Mouse (Mus musculus) kidney, adult 2 months (tissue): ENCODE measurements at regions not wholly inside any gene's neighbourhood (a gene's known extent, or its start where the extent isn't known, plus 50 kb on each side); places are given as distances from the start of the nearest gene placed in this dataset.
"Not testable (repeated sequence)": the region's sequence is repeated elsewhere in the genome, so short reads cannot be mapped to it uniquely, and the experiment has no call there.

Experiments used
- DNase-seq: peaks from one replicate; pipeline ENCODE4 v3.0.0; 2021
- H3K27ac ChIP-seq: fragments of 200-500 bp; 2 replicates; pipeline ENCODE4 v1.5.1; 2012; ENCODE audit warnings: low read depth, low read length, control low read depth, inconsistent platforms; ENCODE audit not compliant: insufficient read depth
- H3K27me3 ChIP-seq: fragments of 200-500 bp; replicated peaks from 2 replicates; pipeline ENCODE4 v1.6.1; 2012; ENCODE audit warnings: mild to moderate bottlenecking, moderate library complexity, low read length, inconsistent platforms; ENCODE audit not compliant: control insufficient read depth, insufficient read depth
- H3K36me3 ChIP-seq: fragments of 200-500 bp; 2 replicates; pipeline ENCODE4 v1.6.1; 2012; ENCODE audit warnings: mild to moderate bottlenecking, moderate library complexity, low read length, inconsistent platforms; ENCODE audit not compliant: control insufficient read depth, insufficient read depth
- H3K4me1 ChIP-seq: fragments of 200-500 bp; 2 replicates; pipeline ENCODE4 v1.6.1; 2011; ENCODE audit warnings: low read length; ENCODE audit not compliant: control insufficient read depth, insufficient read depth
- H3K4me3 ChIP-seq: fragments of 200-500 bp; 2 replicates; pipeline ENCODE4 v1.5.1; 2011; ENCODE audit warnings: mild to moderate bottlenecking, low read depth, low read length, control low read depth; ENCODE audit not compliant: insufficient read depth
- CTCF ChIP-seq: fragments of 200-500 bp; conservative IDR thresholded peaks from 2 replicates; pipeline ENCODE4 v1.5.1; 2011; ENCODE audit warnings: low read depth, mild to moderate bottlenecking, control low read depth, low read length, moderate library complexity, mixed read lengths; ENCODE audit not compliant: insufficient read depth, insufficient read length
- POLR2A ChIP-seq: fragments of 200-500 bp; IDR thresholded peaks from one replicate; pipeline ENCODE4 v1.6.1; 2011; ENCODE audit warnings: low read depth, low read length, control low read depth
- WGBS: fragments of 180-500 bp; shearing (Covaris S2); methylation state at CpG from one replicate; pipeline ENCODE4 v1.1.7; 2018; 5-methylcytosine and 5-hydroxymethylcytosine counted together

DNA sequence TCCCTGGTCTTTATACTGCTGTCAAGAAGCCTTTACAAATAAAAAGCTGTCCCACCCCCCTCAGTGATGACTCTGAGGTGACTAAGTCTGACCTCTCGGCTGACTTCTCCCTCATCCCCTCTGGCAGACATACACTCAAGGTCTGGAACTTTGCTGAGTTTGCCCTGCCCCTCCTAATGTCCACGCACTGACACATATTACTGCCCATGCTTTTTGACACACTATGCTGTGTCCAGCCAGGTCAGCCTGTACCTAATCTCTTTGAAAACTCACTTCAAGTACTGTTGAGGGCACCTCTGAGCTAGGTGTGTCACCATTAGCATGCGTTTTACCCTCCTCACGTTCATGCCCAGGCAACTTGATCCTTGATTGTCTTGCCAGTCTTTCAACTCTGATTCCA is 164.9 kb upstream of the Frmd6 start:
- Histone ChIP-seq H3K27ac (no peak overlapping the region), H3K4me3 (no peak overlapping the region), H3K36me3 (no peaks in the 10 kb centered on the region), H3K4me1 (no peaks in the 10 kb centered on the region), H3K27me3 (no peaks in the 10 kb centered on the region)
- TF ChIP-seq CTCF, result no peak
- no peak for TF ChIP-seq POLR2A
- WGBS, result 83% methylated on average over 4 of the region's 4 CpGs
- DNase-seq, result no peak

DNA sequence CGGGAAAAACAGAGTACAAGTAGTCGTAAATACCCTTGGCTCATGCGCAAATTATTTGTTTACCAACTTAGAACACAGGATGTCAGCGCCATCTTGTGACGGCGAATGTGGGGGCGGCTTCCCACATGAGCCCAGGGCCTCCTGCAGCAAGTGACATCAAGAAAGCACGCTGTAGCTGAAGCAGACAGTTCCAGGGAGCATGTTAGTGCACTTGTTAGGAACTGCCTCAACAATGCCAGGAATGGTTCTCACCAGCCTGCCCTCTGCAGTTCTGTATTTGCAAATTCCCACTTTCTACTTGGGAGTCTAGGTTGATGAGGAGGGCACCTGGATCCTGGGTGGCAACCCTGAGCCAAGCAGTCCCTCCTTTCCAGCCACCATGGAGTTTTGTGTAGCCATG is 157.2 kb upstream of the Frmd6 start:
- not testable (repeated sequence) for H3K36me3 ChIP-seq, H3K27ac ChIP-seq, H3K4me1 ChIP-seq, H3K27me3 ChIP-seq, H3K4me3 ChIP-seq, DNase-seq
- WGBS, result 97% methylated on average over 6 of the region's 8 CpGs

DNA sequence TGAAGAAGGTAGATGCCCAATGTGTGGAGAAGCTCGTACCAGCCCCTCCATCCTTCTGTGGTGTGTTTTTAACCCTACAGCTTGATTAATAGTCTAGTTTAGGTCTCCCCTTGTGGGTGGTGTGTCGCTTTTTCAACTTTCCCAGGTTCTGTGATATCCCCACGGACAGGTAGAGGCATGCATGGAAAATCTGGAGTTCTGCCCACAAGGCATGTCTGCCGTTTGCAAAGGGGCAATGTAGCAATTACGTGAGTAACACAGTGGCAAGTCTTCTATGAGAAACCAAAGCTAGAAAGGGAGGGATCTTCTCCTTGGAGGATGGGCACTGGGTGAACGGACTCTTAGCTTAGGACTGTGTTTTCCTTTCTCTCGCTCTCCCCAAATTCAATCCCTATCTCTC is 153.2 kb upstream of the Frmd6 start:
- no peak for TF ChIP-seq POLR2A
- no peak for DNase-seq
- WGBS, result 85% methylated on average over 7 of the region's 7 CpGs
- Histone ChIP-seq H3K27ac (no peak overlapping the region), H3K36me3 (no peaks in the 10 kb centered on the region), H3K27me3 (no peaks in the 10 kb centered on the region), H3K4me1 (no peaks in the 10 kb centered on the region), H3K4me3 (no peak overlapping the region)

DNA sequence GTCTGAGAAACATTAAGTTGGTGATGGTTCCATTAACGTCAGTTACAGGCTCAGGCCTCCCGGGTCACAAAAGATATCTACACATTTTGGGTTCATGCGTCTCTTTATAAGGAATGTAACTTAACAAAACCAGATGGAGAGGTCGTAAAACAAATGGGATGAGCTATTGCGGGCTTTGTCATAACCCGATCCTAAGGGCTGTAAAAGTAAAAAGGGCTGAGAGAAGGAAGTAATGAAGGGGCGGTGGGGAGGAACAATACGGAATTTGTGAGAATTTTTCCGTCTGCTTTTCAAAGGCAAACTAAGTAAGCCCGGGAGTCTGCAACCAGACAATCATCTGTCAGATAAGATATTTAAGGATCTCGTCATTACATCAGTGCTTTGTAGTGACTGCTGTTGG is 152.1 kb upstream of the Frmd6 start:
- no peaks in the 10 kb centered on the region for H3K4me1 ChIP-seq
- no peak for TF ChIP-seq POLR2A
- TF ChIP-seq CTCF, result no peak
- H3K27ac ChIP-seq, result no peak overlapping the region
- no peaks in the 10 kb centered on the region for H3K27me3 ChIP-seq
- H3K4me3 ChIP-seq, result no peak overlapping the region
- no peaks in the 10 kb centered on the region for H3K36me3 ChIP-seq
- WGBS, result 64% methylated on average over 11 of the region's 11 CpGs
- DNase-seq, result no peak

DNA sequence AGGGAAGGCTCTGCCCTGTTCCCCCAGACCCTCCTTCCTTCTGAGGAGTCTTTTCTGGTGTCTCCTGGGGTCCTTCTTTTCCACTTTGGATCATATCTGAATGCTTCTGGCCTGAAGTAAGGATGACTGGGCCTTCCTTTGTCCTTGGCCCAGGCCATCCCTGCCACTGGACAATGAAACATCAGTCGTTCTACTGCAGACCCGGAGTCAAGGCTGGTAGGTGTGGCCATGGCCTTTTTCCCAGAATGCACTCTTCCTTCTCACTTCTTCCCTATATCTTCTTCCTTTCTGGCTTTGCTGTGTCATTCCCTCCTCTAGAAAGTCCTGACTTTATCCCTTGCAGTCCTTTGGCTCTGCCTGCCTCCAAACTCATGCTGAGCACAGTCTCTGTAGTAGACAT is 151.2 kb upstream of the Frmd6 start:
- H3K27me3 ChIP-seq, result no peaks in the 10 kb centered on the region
- TF ChIP-seq POLR2A (no peak), CTCF (no peak)
- no peaks in the 10 kb centered on the region for H3K36me3 ChIP-seq
- 82% methylated on average over 2 of the region's 2 CpGs for WGBS
- no peak for DNase-seq
- H3K4me1 ChIP-seq, result no peaks in the 10 kb centered on the region
- H3K27ac ChIP-seq, result no peak overlapping the region
- no peak overlapping the region for H3K4me3 ChIP-seq

DNA sequence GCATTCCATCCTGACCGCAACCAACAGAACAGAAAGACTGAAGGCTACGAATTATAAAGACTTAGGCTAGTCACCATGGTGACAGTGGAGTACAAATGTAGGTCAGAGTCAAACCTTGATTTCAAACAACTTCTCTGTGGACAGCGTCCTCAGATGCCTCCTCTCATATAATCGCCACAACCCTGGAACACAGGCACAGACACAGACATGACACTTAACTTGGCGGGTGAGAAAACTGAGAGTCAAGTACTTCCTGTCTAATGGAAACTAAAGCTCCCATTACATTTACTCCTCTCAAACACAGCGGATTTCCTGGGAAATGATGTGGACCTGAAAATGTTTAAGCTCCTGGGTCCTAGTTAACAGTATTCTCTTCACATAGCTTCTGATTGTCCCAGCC is 149.5 kb upstream of the Frmd6 start:
- Histone ChIP-seq H3K27me3 (no peaks in the 10 kb centered on the region), H3K4me1 (no peaks in the 10 kb centered on the region), H3K36me3 (no peaks in the 10 kb centered on the region), H3K27ac (no peak overlapping the region), H3K4me3 (no peak overlapping the region)
- no peak for TF ChIP-seq CTCF
- TF ChIP-seq POLR2A, result no peak
- DNase-seq, result no peak
- 86% methylated on average over 6 of the region's 6 CpGs for WGBS

DNA sequence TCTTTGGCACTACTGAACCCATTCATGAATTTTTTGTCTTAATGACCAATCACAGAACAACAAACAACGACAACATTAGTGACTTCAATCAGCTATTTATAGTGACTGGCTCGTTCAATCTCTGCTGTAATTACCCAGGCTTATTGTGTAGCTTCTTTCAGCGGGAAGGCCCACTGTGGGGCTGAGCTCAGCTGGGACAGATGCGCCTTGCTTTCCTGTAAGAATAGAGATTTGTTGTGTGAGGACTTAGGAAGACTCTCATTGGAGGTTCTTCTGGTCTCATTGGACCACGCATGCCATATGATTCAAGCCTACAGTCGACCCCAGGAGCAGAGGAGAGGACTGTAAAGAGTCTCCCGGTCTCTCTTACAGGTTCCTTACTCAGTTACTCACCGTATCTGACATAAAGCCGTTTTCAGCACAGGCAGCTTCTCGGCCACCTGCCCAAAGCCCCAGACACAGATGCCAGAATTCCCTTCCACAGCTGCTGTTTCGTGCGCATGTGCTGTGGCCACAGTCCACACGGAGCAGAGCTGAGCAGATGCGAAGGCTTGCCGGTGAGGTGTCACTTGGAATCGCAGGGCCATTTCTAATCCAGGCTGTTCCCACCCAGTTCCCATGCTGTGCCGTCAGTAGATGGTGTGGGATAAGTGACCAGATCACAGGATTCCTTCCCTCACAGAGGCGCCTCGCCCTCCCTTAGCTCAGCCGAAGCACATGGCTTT is 145.5 kb upstream of the Frmd6 start:
- H3K27me3 ChIP-seq, result no peaks in the 10 kb centered on the region
- no peak for DNase-seq
- H3K4me1 ChIP-seq, result no peaks in the 10 kb centered on the region
- H3K36me3 ChIP-seq, result no peaks in the 10 kb centered on the region
- TF ChIP-seq CTCF, result no peak
- no peak for TF ChIP-seq POLR2A
- H3K27ac ChIP-seq, result no peak overlapping the region
- no peak overlapping the region for H3K4me3 ChIP-seq
- 80% methylated on average over 20 of the region's 20 CpGs for WGBS

DNA sequence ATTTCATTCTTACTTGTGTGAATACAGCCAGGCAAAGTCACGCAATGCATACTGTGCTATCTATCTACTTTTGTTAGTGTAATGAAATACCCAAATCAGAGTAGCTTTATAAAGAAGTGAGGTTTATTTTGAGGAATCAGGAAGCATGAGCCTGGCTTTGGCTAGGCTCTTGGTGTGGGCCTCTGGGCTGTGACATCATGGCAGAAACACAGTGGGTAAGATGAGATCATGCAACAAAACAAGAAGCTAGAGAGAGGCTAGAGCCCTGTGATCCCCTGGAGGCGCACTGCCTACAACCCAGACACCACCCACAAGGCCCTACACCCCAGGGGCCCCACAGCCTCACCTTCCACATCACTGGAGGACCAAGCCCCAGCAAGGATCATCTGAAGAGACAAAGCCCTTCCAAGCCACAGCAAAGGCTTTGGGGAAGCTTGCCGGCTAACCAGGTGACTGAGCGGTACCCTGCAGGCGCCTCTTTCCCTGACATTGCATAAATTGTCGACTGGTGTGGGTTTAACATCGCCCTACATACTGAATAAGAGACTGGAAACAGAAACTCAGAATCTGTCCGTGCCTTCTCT is 143.8 kb upstream of the Frmd6 start:
- H3K36me3 ChIP-seq, result no peaks in the 10 kb centered on the region
- H3K4me1 ChIP-seq, result no peaks in the 10 kb centered on the region
- H3K27ac ChIP-seq, result no peak overlapping the region
- DNase-seq, result no peak
- no peak overlapping the region for H3K4me3 ChIP-seq
- no peaks in the 10 kb centered on the region for H3K27me3 ChIP-seq
- TF ChIP-seq CTCF (no peak), POLR2A (no peak)
- 75% methylated on average over 8 of the region's 8 CpGs for WGBS
